Mouse (Mus musculus): ENCODE data around the gene Abcc4.

Gene Abcc4

DNA sequence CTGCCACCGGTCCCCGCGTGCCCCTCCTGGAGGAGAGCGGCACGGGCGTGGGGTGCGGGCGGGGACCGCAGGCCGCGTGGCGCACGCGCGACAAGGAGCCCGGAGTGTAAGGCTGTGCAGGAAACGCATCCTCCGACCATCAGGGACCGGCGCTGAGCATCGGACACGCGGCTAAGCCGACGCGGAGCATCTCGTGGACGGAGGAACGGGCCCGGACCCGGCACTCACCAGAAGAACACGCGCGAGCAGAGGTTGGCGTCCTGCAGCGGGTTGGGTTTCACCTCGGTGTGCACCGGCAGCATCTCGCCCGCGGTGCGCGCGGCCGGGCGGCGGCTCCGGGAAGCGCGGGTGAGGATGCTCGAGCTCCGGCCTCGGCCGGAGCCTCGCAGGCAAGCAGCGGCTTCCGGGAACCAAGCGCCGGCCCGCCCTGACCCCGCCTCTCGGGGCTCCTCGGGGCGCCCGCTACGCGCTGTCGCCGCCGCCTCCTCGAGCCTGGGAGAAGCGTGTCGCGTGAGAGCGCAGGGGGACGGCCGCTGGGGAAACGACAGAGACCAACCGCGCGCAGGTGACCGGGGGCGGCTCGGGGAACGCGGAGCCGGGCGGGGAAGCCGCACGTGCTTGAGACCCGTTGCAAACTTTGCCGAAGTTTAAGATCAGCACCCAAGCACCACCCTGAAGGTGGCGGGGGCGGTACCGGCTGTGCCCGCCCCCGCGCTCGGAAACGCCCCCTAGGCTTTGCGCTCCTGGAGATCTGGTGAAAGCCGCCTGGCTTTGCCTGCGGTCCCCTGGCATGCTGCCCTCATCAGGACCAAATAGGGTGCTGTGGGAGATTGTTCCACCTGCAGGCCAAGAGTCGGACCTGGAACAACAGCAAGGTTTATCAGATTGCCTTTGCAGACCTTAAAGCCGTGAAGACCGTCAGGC is at the start of gene Abcc4:
Gene Abcc4 (minus strand): TSS at position 412 of the 924 bp plus-strand sequence.
- DNase-seq: peak; percentile 85 to 88

DNA sequence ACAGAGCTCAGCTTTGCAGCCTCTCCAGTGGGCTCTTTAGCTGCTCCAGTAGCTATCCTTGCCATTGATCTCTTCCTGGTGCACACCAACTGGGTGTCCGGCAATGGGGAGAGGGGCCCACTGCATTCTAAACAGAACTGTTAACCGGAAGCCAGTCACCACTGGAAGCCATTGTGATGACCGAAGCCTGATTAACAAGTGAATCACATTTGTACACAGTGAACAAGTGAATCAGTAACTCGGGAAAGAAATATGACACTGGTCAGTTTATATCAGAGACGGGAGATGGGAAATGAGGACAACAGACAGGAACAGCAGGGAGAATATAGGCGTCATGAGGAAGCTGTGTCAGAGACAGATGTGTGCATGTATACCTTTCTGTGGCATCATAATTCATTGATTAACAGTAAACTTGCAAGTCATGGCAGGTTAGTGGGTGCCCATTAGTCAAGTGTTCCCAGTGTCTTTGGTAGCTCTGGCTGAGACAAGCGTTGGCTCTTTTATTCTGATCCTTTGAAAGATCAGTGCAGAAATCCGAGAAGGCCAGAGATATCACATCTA is 45.3 kb upstream of the Abcc4 start:
- no peak for DNase-seq

DNA sequence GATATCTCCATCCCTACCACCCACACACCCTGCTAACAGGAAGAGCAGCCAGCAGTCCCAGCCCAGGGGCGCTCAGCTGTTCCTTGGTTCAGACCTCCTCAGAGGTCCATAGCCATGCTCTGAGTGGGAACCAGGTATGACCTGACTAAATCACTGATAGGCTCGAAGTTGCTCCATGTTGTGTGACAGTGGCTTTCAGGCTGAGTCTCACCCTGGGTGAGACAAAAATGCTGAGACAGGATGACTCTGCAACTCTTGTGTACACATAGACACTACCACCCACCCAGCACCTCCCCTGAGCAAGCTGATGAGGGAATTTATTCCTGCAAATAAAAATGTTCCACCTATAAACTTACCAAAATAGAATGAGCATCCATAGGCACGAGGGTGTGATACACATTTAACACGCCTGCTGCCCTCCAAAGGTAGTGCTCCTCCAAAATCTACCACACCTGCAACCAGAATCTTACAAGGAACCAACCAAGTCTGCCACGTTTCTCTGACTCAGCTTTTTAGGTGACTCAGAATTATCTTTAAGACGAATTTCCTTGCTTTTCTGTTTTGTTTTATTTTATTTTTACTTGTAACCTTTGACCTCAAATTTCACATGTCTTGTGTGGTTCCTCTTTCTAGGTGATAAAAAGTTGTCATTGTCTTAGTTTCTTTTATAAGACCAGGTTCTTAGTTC is 44.6 kb upstream of the Abcc4 start:
- no peak for DNase-seq

DNA sequence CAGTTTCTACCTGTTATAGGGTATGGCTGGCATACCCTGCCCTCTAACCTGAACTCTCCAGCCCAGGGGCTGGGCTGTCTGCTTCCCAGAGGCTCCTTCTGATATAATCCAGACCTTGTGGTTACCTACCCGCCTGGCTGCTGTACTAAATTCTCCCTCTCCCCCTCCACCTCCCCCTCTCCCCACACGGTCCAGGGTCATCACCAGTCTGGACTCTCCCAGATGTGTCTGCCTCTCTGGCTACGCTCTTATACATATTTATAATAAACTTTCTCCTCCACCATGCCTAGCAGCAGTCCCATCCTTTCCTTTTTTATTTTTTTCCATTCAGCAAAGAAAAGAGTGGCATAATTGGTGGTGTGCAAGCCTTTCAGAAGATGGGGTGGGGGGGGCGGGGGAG is 43.7 kb upstream of the Abcc4 start:
- DNase-seq: no peak

DNA sequence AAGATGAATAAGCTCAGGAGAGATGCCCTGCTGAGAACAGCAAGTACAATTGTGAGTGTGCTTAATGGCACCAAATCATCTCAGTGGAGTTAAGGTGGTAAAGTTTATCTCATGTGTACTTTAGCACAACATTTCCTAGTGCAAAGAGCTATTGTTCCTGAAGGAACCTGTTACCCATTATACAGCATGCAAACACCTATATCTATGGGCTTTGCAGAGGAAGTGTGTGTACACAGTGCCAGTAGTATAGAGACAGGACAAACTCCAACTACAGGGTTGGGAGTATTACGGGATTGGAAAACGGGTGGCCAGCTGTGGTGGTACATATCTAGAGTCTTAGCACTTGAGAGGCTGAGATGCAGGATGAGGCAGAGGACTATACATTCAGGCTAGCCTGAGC is 43.0 kb upstream of the Abcc4 start:
- no peak for DNase-seq

DNA sequence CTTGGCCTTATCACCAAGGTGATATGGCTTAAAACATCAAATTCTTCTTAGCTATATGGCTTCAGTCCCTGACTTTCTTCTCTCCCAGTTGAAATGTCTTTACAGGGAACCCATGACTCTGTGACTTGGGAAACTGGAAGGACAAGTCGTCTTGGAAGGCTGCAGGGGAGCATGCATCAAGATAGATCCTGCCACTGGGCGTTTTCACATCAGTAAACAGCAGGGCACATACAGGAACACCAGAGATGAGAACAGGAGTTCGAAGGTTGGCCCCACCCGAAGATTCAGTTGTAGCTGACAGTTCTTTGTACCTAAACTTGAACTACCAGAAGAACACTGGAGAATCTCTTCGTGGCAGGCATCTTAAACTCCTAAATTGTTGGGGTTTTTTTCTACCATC is 36.8 kb upstream of the Abcc4 start:
- DNase-seq: no peak

DNA sequence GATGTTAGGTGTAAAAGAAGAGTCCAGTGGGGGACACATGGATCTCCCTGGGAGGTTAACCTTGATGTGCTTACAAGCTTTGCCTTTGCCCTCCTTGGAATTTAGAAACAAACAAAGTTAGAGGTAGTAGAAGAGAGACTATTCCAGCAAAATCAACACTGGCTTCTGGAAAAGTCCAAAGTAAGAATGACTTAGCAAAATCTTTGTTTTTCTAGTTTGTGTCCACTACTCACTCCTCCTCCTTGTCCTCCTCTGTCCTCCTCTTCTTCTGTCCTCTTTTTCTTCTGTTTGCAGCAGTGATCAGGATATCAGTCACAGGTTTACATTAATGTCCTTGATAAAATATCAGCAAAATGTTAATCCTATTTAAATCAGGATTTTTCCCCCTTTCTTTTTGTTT is 35.8 kb upstream of the Abcc4 start:
- no peak for DNase-seq

DNA sequence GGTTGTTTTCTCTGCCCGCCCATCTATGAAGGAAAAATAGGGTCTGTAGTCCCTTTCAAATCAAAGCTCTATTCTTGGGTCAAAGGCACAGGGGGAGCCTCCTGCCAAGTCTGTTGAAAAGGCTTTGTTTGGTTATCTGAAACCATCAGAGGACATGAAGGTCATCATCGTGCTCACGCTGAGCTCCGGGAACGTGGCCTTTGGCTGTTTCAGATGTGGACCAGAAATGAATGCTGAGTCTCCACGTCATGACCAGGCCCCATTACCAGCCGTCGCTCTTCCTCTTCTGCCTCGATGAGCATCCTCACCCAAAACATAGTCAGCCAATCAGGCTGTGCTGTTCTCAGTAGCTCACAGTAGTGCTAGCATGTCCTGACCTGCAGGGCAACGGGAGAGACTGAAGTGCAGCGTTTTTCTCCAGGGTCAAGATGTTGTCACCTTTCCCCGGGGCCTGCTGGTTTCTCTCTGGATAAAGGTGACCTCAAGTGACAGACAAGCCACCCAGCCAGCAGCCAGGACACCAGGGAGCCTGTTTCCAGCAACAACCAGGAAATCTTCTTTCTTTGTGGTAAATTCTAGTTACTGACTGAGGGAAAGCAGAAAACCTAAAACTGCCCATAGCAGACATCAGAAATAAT is 31.4 kb upstream of the Abcc4 start:
- no peak for DNase-seq

DNA sequence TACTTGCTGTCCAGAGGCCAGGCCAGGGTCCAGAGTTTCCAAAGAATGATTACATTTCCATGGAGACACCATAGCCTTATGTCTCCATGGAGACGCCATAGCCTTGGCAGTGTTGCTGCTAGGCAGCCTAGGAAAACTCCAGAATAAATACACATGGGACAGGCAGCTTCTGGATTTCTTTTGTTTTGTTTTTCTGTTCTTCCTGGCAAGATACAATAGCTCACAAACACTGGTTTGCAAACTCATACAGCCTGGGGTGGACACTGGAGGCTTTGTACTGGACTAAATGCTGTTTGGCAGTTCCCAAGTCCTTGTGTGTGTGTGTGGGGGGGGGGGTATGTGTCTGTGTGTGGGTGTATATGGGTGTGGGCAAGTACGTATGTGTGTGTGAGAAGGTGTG is 29.1 kb upstream of the Abcc4 start:
- no peak for DNase-seq

DNA sequence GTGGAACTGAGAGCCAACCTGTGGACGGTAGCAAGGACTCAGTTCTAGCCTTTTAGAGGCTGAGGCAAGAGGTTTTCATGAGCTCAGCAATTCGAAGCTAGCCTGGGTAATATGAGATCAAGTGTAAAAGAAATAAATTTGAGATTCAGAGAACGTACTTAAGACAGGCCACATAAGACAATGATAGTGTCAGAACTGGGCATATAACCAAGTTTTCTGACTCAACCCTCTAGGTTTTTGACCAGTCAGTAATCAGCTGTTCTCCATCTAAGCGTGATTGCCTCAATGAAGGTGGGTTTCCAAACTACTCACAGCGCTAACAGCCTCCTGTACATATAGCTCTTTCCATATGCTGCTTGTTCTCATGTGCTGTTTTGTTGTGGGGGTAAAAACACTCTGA is 27.1 kb upstream of the Abcc4 start:
- no peak for DNase-seq

DNA sequence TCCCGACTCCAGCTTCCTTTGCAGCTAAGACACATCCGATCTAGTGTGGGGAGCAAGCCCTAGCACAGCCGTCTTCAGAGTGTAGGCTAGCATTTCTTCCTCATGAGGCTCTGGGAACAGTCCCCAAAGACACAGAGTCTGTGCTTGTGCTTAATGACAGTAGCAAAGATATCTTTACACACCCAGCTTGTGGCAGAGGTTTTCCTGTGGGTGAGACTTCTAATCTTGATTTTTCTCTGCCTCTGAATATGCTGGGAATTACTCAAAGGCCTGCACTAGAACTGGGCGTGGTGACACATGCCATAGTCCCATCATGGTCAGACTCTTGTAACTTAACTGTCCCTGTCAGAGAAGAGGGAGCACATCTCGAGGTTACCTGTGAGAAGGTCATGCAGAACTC is 24.6 kb upstream of the Abcc4 start:
- no peak for DNase-seq

DNA sequence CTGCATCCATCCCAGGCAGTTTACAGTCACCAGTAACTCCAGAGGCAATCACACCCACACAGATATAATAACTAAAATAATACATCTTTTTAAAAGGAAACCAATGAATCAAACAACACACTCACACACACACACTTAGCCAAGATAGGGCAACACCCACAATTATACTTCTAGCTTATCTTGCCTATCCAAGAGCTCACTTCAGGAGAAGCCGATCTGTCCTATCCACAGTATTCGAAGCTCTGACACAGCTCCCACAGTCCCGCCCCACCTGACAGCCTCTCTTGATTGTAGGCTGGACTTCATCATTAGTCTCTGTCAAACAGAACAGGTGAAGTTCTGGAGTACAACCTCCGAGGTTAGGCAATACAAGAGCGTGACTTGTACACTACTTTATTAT is 19.4 kb upstream of the Abcc4 start:
- no peak for DNase-seq

DNA sequence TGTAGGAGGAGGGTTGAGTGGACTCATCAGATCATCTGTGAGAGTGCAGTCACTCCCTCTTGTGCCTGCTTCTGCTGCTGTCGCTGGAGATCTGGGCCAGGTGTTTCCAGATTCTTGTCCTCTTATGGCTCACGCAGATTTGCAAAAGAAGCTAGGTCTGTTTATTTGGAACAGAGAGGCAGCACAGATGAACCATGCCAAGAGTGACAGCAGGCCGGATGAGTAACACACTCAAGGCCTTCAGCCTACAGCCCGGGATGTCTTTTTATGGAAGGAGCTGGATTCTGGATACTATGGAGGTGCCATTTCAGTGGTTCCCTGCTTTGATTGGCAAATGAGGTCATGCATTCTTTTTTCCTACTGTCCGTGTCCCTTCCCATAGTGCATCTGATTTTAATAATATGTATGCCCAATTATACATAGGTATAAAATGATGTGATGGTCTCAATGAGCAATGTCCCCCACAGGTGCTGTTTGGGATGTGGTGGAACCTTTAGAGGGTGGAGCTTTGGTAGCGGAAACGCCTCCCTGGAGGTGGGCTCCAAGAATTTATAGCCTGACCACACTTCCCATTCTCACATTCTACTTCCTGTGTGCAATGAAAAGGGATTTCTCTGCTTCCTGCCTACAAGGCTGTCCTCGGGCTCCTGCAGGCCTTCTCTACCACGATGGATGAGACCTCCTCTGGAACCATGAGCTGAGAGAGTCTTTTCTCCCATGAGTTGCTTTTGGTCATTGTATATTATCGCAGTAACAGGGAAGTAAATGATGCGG is 18.1 kb upstream of the Abcc4 start:
- DNase-seq: no peak

DNA sequence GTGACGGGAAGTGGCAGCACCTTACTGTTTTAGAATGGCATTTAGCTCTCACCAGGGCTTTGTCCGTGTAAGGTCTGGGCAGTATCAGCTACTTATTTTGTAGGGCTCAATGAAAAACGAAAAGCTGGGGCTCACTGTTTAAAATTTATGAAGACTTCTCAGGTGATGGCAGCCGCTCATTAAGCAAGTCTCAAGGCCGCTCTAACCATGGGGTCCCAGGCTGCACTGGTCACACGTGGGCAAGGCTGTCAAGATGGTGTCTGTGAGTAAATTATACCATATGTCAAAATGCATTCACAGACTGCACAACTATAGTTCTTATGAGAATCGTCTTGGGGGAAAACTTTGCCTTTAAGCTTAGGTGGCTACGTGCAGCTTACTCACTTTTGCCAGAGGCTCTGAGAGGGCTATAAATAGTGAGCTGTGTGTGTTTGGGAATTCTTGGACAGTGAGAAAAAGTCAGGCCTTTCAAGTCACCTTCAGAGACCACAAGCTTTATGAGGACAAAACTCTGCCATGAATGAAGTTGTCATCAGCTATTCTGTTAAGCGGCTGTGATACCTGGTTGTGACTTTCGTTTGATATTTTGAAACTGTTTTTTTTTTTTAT is 13.7 kb upstream of the Abcc4 start:
- no peak for DNase-seq

DNA sequence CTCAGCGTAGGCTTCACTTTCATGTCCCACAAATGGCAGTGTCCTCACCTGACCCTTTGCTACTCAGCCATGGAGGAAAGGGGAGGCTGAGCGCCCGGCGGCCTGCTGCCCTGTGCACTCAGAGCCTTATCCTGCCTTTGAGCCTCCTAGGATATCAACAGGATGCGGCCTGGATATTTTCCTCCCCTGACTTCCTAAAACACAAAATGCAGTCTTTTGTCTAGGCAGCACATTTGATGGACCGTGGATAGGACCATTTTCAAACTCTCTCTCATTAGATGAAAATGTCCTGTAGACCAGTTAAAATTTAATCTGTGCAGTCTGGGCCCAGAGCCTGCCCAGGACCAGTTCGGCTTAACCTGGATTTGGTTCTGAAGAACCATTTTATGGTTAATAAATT is 12.6 kb upstream of the Abcc4 start:
- peak in 1 of 2 experiments; percentile 38 for DNase-seq

DNA sequence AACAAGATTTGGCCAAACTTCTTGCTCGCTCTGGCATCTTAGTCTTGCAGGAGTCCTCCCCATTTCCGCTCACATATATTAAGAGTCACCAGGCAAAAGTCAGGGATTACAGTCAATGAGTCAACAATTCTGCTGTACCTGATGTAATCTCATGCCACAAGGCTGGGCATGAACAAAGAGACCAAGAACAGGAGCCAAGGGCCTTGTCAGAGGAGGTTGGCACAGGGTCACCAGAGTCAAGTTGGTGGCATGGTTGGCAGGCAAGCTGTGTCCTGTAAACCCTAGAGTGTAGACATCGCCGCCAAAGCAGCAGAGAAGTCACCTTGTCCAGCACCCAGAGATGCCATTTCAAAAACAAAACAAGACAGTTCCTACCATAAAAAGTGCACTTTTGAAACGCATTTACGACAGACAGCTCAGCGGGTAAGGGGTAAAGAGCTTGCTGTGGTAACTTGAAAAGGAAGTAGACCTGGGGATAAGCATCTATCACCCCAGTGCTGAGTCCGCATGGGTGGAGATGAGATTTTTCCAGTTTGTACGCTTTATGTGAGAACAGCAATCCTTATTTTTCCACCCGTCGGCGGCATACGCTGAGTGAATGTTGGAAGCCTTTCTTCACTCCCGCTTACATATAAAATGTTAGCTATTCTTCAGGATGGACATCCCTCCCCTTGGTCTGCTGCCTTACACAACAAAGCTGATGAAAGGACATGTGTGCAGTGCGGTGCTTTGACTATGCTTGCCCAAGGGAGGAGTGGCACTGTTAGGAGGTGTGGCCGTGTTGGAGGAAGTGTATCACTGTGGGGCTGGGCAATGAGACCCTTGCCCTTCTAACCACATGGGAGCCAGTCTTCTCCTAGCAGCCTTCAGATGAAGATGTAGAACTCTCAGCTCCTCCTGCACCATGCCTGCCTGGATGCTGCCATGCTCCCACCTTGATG is 10.6 kb upstream of the Abcc4 start:
- no peak for DNase-seq

DNA sequence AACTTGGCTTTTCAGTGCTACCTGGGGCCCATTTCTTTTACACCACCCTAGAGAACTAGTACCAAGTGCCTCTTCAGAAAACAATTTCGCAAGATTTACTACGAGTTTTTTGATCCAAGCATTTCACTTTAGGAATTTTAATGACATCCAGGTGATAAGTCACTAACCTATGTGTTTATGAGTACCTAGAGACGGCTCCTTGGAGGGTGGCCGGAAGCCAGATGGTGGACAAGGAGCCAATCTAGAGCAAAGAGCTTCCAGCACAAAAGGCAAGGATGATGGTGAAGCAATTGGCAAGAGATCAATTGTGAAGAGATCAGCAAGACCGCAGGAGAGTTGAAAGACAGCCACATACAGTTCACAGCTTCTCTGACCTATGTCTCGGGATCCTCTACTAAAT is 8.7 kb upstream of the Abcc4 start:
- peak in 1 of 2 experiments; percentile 47 for DNase-seq

DNA sequence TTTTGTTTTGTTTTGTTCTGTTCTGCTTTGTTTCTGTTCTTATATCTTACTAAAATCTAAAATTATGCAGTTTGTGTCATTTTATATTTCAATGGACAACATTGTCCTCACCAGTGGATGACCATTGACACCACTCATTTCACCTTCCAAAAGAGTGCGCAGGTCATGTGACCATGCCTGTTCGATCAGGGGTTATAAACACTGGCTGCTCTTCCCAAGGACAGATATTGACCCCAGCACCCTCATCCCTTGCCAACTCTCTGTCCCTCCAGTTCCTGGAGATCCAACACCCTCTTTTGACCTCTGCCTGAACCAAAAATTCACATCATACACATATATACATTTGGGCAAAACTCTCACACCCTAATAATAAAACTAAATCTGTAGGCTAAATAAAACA is 8.3 kb upstream of the Abcc4 start:
- no peak for DNase-seq

DNA sequence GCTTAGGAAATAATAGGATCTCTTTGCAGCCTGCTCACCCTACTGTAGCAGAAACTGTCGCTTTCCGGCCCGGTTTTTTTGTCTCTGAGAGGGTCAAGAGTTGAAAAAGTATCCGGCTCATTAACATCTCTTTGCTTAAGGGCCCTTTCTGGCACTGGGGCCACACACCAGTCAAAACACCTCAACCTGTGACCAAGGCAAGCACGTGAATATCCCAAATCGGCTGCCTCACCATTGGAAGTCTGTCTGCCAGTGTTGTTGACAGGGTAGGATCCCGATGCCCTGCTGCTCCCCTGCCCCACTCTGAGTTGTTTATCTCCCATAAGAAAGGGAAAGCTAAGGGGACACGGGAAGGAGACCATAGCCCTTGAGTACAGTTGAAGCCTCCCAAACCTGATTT is 7.8 kb upstream of the Abcc4 start:
- no peak for DNase-seq

DNA sequence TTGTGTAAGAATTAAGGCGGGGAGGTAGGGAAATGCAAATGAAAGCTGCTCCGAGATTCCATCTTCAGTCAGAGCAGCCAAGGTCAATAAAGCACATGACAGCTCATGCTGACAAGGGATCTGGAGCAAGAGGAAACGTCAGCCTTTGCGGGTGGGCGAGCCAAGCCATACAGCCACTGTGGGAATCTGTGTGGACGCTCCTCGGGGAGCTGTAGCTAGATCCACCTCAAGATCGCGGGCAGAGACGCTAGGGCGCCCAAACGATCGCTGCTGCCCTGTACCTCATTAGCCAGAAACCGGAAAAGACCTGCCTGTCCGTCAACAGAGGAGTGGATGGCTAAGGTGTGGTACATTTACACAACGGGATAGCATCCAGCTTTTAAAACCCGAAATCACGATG is 7.4 kb upstream of the Abcc4 start:
- no peak for DNase-seq

DNA sequence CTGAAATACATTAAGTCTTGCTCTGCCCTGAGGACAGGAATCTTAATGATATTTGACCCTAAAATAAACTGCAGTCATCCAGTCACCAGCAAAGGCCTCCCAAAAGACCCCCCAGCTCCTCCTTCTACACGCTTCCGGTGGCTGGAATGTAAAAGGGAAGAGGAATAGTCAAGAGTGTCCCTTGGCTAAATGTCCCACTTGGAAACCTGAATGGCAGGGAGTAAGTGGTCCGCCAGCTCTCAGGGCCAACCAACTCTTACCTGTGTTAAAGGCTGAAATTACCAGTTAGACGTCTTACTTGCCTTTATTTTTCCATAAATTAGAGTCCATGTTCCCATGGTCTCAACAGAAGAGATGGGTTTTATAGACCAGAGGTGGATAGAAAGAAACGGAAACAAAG is 6.9 kb upstream of the Abcc4 start:
- DNase-seq: no peak

All from lung, postnatal 4 days (tissue).